Mouse (Mus musculus) spleen, adult 18-20 months (tissue): Measurements from ENCODE around the gene Ldlrad3.

Source experiments
- DNase-seq, 2 experiments: peaks; one replicate each; pipeline ENCODE4 v3.0.0; 2022; ENCODE audit warnings: mixed read lengths in 2 of 2

Ldlrad3 gene

GRCm38 (mm10) chr2:102113801-102114200, 72.4 kb downstream of the Ldlrad3 start:
- no peak for DNase-seq

GRCm38 (mm10) chr2:102113323-102113722, 72.9 kb downstream of the Ldlrad3 start:
- DNase-seq, result no peak

DNA sequence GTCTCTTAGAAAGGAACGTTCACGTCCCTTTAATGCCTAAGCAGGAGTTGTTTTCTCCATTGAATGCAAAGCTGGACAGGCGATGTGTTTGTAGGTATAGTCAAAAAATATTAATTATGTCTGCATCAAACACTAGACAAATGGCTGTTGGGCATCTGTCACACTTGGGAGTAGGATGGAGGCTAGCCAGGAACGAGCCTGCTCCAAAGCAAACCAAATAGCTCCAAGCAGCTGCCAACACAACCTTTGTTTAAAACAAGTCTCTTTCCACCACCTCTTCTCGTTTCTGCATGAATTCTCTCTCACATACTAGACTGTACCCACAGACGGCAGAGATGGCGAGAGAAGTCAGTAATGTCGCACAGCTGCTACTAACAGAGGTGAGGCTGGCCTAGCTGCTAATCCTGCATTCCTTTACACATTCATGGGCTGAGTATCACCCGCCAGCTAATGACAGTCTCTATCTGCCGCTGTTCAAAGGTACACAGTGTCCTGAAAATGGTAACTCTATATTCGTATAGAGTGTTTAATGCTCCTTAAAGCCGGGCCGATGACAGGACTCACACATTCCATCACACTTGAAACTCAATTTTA, 74.2 kb downstream of the Ldlrad3 start:
- no peak for DNase-seq

- DNase-seq, result no peak
Observed at GRCm38 (mm10) chr2:102110306-102110705, 75.9 kb downstream of the Ldlrad3 start.

DNA sequence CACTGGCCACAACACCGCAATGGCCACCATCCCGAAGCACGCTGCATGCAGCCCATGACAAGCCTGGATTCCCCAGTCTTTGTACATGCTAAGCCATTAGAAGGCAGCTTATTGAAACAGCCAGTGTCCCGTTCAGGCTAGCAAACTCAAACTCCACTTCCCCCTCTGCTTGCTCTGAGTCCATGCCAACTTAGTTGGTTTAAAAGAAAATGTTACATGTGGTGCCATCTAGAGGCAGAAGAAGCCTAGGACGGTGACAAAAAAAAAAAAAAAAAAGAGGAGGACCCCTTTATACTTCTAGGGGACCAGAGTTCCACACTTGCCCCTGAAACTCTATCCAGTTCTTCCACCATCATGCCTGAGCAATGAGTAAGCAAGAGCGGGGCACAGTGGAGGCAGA, 78.9 kb downstream of the Ldlrad3 start:
- DNase-seq, result no peak

DNA sequence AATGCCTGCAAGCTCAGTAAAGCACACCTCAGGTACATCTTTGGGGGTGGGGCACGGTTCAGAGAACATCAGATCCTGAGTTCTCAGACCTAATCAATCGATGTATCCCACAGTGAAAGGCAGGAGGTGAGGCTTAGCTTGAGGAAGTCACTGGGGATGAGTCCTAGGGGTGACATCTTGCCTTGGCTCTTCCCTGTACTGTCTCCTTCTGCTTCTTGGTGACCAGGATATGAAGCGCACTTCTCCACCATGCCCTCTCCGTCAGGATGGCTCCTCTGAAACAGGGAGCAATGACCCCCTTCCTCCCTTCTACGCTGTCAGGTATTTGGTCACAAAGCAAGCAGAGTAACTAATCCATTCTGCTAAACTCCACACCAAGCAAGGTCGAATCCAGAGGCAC, 79.5 kb downstream of the Ldlrad3 start:
- no peak for DNase-seq

DNA sequence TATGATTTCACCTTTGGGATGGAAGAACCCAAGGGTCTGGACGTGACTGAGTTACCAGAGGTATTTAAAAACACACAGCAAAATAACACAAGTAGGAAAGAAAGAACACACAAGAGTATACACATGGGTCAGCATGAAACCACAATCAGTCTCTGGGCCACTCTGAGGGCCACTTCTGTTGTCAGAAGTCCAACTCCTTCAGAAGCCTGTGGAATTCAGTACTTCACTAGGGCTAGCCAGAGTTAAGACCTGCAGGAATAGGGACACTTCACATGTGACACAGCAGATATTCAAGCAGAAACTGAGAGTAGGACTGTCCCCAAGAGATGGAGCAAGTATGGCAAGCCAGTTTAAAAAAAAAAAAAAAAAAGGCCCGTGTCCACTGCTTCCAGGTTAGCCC, 80.7 kb downstream of the Ldlrad3 start:
- DNase-seq, result no peak

- DNase-seq, result no peak
Observed at GRCm38 (mm10) chr2:102103955-102104354, 82.2 kb downstream of the Ldlrad3 start.

DNA sequence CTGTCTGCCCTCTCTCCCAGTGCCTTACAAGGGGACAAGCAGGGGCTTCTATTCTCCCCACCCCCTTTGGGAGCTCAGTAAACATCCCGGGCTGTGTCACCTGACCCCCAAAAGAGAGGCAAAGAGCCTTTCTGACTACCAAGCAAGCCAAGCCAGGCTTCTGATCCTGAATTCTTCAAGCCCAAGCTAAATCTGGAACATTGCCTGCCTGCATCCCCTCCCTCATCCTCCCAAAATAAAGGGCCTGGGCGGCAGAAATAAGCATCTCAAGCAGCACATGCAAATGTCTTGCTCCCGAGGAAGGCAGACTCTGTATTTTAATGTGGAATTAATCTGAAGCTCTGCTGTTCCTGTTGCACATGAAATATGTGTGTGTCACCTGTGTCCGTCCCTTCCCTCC, 85.7 kb downstream of the Ldlrad3 start:
- no peak for DNase-seq

- no peak for DNase-seq
Observed at GRCm38 (mm10) chr2:102099702-102100450, 86.3 kb downstream of the Ldlrad3 start.

- no peak for DNase-seq
Observed at GRCm38 (mm10) chr2:102099261-102099660, 86.9 kb downstream of the Ldlrad3 start.

DNA sequence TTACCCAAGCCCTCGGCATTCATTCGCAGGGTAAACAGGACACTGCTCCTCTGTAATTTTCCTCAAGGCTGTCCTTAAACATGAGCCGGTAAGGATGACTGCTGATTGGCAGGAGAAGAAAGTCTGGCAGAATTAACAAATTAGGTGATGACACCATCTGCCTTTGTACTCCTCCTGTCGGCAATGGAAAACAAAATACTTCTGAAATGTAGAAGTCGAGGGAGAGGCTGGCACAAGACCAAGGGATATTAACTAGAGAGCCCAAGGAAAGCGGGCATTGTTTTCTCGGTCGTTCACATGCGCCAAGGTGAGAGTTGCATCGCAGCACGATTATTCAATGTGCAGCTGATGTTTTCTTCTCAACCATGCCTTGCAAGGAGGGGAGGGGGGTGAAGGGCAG, 91.4 kb downstream of the Ldlrad3 start:
- DNase-seq, result no peak

- DNase-seq, result no peak
Observed at GRCm38 (mm10) chr2:102094281-102094680, 91.9 kb downstream of the Ldlrad3 start.

- DNase-seq, result no peak
Observed at GRCm38 (mm10) chr2:102092579-102092978, 93.6 kb downstream of the Ldlrad3 start.

- peak; percentile 15 to 63 for DNase-seq
Observed at GRCm38 (mm10) chr2:102091516-102092350, 94.5 kb downstream of the Ldlrad3 start.

GRCm38 (mm10) chr2:102087787-102088186, 98.4 kb downstream of the Ldlrad3 start:
- DNase-seq, result no peak

DNA sequence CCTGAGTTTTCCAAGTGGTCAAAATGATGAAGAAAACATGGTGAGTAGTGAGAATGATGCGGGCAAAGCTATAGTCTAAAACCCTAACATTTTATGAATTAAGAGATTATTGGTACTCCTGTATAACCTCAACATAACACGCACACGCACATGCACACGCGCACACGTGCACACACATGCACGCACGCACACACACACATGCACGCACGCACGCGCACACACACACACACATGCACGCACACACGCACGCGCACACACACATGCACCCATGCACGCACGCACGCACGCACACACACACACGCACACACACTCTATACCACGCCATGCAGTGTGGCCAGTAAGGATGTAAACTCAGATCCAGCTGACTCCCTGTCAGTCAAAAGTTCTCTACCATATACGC, 99.6 kb downstream of the Ldlrad3 start:
- DNase-seq, result no peak

DNA sequence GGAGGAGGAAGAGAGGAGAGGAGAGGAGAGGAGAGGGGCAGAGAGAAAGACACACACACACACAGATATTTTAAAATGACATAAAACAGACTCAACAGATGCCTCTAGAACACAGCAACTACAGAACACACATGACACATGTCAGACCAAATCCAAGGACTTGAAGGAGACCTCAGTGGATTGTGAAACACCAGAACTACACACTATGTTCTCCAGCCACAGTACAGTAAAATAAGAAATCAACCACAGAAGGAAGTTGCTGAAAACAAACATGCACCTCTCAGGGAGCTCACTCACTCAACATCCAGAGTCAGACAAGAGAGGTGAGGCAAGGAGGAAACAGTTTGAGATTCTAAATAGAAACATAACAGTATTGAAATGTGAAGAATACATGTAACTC, 103.4 kb downstream of the Ldlrad3 start:
- no peak for DNase-seq

- DNase-seq, result peak in 1 of 2 experiments; percentile 65
Observed at GRCm38 (mm10) chr2:102077554-102077953, 108.6 kb downstream of the Ldlrad3 start.

- no peak for DNase-seq
Observed at GRCm38 (mm10) chr2:102076237-102076636, 109.9 kb downstream of the Ldlrad3 start.

DNA sequence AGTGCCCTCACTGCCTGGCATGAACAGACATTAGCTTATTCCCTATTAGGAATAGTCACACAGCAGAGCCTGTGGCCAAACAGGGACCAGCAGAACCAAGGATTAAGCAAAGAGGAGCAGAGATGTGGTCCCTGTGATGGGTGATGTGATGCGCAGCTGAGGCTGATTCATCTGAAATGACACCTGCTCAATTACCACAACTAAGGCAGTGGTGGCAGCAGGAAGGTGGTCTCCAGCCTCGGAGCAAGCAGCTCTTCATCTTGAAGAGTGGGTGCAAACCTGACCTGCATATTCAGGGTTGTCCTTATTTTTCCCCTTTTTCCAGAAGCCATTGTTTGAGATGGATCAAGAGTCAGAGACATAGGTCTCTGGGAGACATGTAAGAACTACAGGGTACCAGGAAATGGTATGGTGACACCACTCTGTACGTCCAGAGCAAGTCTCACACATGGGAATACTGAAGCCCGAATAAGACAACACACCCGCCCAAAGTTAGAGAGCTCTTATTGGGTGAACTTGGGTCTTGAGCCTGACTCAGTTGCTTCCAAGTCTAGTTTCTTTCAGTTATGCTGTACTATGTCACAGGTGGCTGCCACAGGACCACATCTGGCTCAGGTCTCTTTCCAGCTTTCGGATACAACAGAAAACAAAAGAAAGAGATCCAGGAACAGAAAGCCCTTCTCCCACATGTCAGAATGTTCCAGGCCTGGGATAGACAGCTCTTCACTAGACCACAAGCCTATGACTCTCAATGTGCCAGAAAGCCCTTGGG, 112.7 kb downstream of the Ldlrad3 start:
- DNase-seq, result no peak

DNA sequence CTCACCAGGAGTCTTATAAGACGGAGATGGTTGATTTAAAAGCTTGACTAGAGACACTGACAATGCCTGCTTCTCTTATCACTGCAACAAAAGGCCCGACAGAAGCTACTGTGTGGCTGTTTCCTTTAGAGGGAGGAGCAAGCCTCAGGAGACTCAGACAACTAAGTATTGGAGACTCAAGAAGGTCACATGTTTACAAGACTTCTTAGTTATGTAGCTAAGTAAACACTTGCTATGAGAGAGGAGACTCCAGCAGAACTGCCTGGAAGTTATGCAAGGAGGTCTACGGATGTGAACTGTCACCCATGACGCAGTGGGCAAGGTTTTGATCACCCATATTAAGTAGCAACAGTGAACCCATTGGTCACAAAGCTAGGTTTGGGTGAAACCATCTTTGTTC, 113.3 kb downstream of the Ldlrad3 start:
- DNase-seq, result no peak
